Mouse (Mus musculus): ENCODE results near the gene Rnf207. TPM values are rescaled to one million over a fixed set of nuclear protein-coding genes. Genes with fewer than 3 reads are reported as not detected.

Rnf207 gene
- total RNA-seq, 2 experiments from 2014 or later: 0.46 to 0.96 TPM

GRCm38 (mm10) chr4:152272006-152272405 is 46.8 kb downstream of the Rnf207 start:
- no peak for DNase-seq

- no peak for DNase-seq
Measured at GRCm38 (mm10) chr4:152271334-152271733, 47.5 kb downstream of the Rnf207 start.

- DNase-seq: no peak
Measured at GRCm38 (mm10) chr4:152270599-152270998, 48.2 kb downstream of the Rnf207 start.

GRCm38 (mm10) chr4:152269967-152270366 is 48.8 kb downstream of the Rnf207 start:
- no peak for DNase-seq

GRCm38 (mm10) chr4:152267748-152268369 is 50.9 kb downstream of the Rnf207 start:
- DNase-seq: peak; percentile 73 to 77

GRCm38 (mm10) chr4:152266236-152266895 is 52.4 kb downstream of the Rnf207 start:
- no peak for DNase-seq

- DNase-seq: no peak
Measured at GRCm38 (mm10) chr4:152265791-152266190, 53.0 kb downstream of the Rnf207 start.

- no peak for DNase-seq
Measured at GRCm38 (mm10) chr4:152264867-152265568, 53.8 kb downstream of the Rnf207 start.

- no peak for DNase-seq
Measured at GRCm38 (mm10) chr4:152264177-152264530, 54.6 kb downstream of the Rnf207 start.

GRCm38 (mm10) chr4:152263512-152264176 is 55.1 kb downstream of the Rnf207 start:
- no peak for DNase-seq

GRCm38 (mm10) chr4:152263089-152263488 is 55.7 kb downstream of the Rnf207 start:
- no peak for DNase-seq

- DNase-seq: no peak
Measured at GRCm38 (mm10) chr4:152262187-152262586, 56.6 kb downstream of the Rnf207 start.

GRCm38 (mm10) chr4:152260451-152260850 is 58.3 kb downstream of the Rnf207 start:
- peak; percentile 36 to 63 for DNase-seq

- peak; percentile 61 to 62 for DNase-seq
Measured at GRCm38 (mm10) chr4:152257070-152257469, 61.7 kb downstream of the Rnf207 start.

Other genes starting within 250 kb of the Rnf207 start
- gene Plekhg5, start 246.5 kb downstream of the Rnf207 start, total RNA-seq (2021): 10 to 100 TPM; 10.0 to 13.5 TPM
- gene Tnfrsf25, start 203.1 kb downstream of the Rnf207 start, total RNA-seq (2021): 1 to 10 TPM; 1.7 to 3.0 TPM
- 1 to 10 TPM; 1.2 to 1.5 TPM for gene Espn, start 166.6 kb downstream of the Rnf207 start, total RNA-seq (2021)
- not detected for gene Hes2, start 160.1 kb downstream of the Rnf207 start, total RNA-seq (2021)
- gene Acot7, start 140.9 kb downstream of the Rnf207 start, total RNA-seq (2021): 10 to 100 TPM; 37.1 to 53.6 TPM
- 1 to 10 TPM; 4.7 to 7.2 TPM for gene Gpr153, start 44.8 kb downstream of the Rnf207 start, total RNA-seq (2021)
- gene Hes3, start 27.3 kb downstream of the Rnf207 start, total RNA-seq (2021): not detected
- gene Icmt, start 21.8 kb downstream of the Rnf207 start, total RNA-seq (2021): 10 to 100 TPM; 49.0 to 50.2 TPM
- 100 to 1,000 TPM; 496 to 507 TPM for gene Rpl22, start 6.7 kb upstream of the Rnf207 start, total RNA-seq (2021)
- 1 to 10 TPM; 5.0 to 5.4 TPM for gene Chd5, start 19.7 kb upstream of the Rnf207 start, total RNA-seq (2021)
- gene Nphp4, start 157.7 kb upstream of the Rnf207 start, total RNA-seq (2021): 1 to 10 TPM; 2.7 to 5.1 TPM
- 1 to 10 TPM; 3.9 to 4.7 TPM for gene Kcnab2, start 158.9 kb upstream of the Rnf207 start, total RNA-seq (2021)

All from adrenal gland, postnatal 36 days (tissue).